Mouse (Mus musculus) spleen, adult 2 months (tissue): ENCODE data around the gene Faf1.

ENCODE experiments used
- CTCF ChIP-seq: fragments of 200-500 bp; IDR thresholded peaks from 2 replicates; pipeline ENCODE4 v1.5.1; 2011; ENCODE audit warnings: mild to moderate bottlenecking, inconsistent platforms; ENCODE audit not compliant: insufficient read depth, insufficient read length, insufficient replicate concordance; ENCODE audit errors: extremely low read depth
- POLR2A ChIP-seq: fragments of 200-500 bp; IDR thresholded peaks from 2 replicates; pipeline ENCODE4 v1.6.1; 2011; ENCODE audit warnings: low read depth, low read length, inconsistent platforms

- TF ChIP-seq POLR2A (no peak), CTCF (no peak)
These were observed 67.6 kb downstream of the Faf1 start for GRCm38 (mm10) chr4:109743984-109744383.
